Mouse (Mus musculus) adrenal gland, adult 2 months (tissue): ENCODE measurements around the gene Mark2. TPM values are rescaled to one million over a fixed set of nuclear protein-coding genes. Genes with fewer than 3 reads are reported as not detected.
"Not testable (repeated sequence)": the region's sequence is repeated elsewhere in the genome, so short reads cannot be mapped to it uniquely, and the experiment has no call there.

Source experiments
- DNase-seq: peaks from one replicate; pipeline ENCODE4 v3.0.0; 2021
- long read RNA-seq: library from polyadenylated mRNA; stranded (forward); transcript quantifications from one replicate; pipeline ENCODE4 v2.0.0, GENCODE M21; 2021
- polyA plus RNA-seq: library from polyadenylated mRNA; depleted of rRNA; stranded (reverse); fragments of >200 nt; gene quantifications from 2 replicates; pipeline ENCODE4 v1.2.3, GENCODE M21; 2012; rRNA removed
- total RNA-seq, 2 experiments: library from RNA; stranded (reverse); gene quantifications; 2 replicates each; pipeline ENCODE4 v1.2.3; 2021

The Mark2 gene
- 10 to 100 TPM; 70.2 to 71.5 TPM for total RNA-seq
- polyA plus RNA-seq, result 104 and 124 TPM in 2 replicates
- long read RNA-seq, full-length matches to known transcripts, result 49 of 72 reads
- long read RNA-seq, partial matches to known transcripts, result 5 of 72 reads
- long read RNA-seq, other reads (novel, unspliced or antisense), result 18 of 72 reads

DNA sequence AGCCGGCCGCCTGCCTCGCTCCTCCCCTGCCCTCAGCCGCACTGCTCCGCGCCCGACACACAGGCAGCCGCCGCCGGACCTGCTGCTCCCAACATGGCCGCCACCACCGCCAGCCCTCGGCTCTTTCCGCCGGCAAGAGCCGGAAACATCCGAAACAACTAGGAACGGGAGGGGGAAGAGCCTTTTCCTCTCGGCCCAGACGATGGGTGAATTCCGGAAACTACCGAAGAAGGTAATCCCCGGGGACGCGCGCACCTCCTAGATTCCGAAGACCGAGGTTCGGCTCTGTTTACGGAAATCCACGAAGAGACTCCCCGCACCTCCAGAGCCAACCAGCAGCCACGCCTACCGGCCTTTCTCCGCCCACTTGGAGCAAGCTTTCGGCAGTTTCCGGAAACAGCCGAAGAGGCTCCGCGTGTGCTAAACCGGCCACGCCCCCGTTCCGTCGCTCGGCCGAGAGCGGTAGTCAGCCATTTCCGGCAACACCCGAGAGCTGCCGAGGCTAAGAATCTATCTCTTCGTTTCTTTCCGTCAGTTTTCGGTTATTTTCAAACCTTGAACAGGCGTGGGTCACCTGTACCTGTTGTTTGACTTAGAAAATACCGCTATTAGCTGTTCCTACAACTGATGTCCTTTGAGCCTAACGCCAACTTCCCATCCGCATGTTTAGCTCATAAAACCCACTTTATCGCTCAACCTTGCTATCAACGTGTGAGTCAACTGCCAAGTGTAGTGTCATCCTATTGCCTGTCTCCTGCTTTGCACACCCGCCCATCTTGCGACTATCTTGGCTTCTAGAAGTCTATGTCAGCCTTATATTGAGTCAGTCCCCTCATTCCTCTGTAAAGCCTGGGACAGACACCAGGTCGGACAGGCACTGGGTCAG, at the start of gene Mark2:
TSS of gene Mark2 (minus strand) at position 349 of the 886 bp plus-strand sequence.
- DNase-seq, result peak; percentile 98

DNA sequence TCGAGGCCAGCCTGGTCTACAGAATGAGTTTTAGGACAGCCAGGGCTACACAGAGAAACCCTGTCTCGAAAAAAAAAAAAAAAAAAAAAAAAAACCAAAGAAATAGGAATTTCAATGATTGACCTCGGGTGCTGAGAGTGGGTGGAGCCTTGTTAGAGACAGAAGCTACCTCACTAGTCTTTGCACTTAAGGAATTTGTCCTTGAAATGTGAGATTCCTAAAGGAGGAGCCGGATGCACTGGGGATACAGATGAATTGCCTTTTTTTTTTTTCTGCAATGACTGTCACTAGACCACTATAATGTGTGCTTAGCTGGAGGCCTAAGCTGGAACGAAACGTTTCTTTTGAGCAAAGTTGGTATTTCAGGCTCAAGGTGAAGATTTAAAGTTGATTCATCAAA, 46.8 kb upstream of the Mark2 start:
- no peak for DNase-seq

DNA sequence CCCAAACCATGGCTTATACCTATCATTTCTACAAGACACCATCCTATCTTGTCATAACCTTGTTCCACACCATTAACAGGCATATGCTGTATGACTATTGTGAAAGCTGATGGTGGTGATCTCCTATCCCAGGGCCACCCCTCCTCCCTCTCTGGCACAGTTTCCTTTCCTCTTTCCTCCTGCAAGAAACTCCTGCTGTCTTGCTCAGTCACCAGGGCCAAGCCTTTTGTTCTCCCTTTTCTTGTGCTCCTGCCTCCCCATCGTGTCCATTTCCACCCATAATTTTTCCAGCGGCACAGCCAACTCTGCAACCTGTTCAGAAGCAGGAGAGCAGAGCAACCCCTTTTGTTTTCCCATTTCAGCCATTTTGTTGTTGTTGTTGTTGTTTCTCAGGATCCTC, 44.4 kb upstream of the Mark2 start:
- no peak for DNase-seq

DNA sequence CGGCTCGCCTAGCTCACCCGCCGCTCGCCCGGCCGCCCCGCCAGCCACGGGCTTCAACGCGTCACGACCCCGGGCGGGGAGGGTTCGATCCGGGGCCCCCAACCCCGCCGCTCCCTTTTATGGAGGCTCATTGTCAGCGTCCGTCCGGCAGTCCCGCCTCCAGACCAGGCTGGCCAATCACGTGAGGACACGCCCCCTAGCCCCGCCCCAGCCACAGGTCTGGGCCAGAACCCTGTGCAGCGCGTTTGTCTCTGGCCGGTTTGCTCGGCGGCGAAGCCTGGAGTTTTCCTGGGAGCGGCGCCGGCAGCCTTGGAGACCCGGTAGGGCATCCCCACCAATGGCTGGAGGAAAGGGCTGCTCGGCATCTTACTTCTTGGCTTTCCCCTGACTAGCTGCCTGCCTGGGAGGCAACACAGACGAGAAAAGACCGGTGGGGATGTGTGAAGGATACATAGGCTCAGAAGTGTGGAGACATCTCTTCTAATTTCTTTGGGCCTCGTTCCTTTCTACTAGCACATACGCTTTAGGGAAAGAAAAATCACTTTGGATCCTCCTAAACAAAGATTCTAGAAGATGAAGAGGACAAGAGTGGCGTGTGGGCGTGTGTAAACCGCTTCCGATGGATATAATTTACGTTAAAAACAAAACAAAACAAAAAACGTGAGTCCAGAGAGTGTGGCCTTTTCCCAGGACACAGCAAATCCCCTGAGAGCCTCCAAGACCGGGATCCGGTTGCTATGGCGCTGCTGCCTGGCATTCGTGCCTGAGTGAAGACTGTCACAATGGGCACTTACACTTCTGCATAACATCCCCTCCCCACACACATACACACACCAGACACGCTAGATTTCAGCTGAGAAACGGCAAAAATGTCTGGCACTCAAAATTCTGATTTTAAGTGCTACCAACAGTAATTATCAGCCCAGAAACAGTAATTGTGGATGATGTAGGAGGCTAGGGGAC, 41.5 kb upstream of the Mark2 start, which contains the start of gene Spindoc:
TSS of gene Spindoc (minus strand) at position 92 of the 963 bp plus-strand sequence.
- DNase-seq, result peak; percentile 99

DNA sequence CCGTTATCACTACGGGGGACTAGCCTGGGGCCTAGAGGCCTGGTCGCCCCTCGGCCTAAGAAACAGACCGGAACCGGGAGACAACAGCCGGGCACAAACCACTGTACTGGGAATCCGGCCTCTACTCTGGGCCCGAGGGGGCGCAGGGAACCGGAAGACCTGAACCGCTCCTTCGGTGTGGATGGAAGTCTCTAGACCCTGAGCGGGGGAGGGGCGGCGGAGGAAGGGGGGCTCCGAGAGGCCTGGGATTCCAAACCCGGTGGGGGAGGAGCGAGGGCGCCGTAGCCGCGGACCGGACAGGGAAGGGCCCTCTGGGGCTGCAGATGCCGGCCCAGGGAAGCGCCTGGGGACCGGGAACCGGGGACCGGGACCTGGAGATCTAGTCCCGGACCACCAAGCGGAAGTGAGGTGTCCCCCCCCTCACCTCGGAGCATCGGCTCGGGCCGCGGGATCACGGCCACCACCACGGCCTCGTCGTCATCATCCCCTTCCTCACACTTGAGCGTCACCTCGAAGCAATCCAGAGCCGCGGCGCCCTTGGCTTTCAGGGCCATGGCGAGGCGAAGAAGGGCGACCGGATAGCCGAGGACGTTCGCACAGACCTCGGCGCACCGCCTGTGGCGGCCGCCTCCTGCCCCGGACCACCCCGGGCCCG, 40.7 kb upstream of the Mark2 start:
- DNase-seq, result peak; percentile 75

DNA sequence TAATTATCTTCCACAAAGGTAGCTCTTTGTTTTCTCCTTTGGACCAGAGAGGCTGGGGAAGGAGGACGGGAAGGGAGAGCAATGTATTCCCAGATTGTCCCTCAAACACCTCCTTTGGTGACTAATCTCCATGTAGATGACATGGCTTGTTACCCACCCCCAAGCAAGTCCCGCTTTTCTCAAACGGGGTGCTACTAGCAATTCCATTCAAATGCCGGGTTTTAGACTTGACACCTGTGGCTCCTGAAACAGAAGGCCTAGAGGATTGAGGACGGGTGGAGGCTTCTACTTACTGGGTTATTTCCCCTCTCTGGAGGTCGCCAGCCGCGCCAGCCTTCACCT, 40.2 kb upstream of the Mark2 start:
- DNase-seq, result no peak

DNA sequence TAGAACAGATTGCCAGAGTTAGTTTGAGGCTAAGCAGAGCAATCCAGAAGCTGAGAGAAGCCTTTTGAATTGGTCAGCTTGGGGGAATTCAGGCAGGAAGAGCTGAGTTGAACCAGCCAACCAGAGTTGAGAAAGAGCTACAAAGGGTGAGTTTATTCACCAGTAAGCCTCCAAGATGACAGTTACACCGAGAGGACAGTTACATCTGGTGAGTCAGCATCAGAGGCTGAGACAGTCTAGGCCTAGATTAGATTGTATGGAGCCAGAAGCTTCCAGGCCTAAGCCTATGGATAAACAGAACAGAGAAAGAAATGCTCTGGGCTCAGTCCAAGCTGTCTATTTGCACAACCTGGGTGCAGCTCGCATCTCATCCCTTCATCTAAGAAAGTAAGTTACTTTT, 36.0 kb upstream of the Mark2 start:
- no peak for DNase-seq

DNA sequence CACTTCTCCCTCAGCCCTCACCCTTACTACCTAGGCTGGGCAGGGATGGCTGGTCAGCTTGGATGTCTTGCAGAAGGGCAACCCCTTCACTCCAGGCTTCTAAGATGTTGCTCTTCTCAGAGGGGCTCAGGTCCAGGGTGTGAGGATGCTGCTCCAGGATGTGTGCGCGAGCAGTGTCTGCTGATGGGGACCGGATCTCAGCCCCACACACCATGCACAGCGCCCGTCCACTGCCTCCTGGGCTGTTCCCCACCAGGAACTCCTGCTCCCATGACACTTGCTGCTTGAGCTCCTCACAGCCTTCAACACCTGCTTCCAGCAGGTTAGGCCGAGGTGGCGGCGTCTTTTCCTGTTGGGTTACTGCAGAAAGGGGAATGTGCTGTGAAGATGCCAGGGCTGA, 32.8 kb upstream of the Mark2 start:
- DNase-seq, result no peak

DNA sequence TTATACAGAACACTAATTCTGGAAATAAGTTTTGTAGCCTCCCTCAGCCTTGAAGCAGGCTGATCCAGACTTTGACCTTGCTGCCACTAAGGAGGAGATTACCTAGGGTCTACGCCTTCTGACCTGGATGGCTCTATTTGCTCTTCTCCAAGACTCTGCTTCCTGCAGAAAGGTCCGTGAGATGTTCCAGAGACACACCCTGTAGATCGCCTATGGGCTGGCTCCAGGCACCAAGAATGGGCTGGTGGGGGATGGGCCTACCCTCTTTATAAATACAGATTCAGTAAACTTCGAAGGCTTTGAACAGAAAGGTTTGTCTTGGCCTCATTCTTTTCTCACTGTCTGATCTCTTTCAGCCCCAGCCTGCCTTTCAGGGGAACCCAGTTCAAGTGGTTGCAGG, 27.8 kb upstream of the Mark2 start:
- DNase-seq, result not testable (repeated sequence)

DNA sequence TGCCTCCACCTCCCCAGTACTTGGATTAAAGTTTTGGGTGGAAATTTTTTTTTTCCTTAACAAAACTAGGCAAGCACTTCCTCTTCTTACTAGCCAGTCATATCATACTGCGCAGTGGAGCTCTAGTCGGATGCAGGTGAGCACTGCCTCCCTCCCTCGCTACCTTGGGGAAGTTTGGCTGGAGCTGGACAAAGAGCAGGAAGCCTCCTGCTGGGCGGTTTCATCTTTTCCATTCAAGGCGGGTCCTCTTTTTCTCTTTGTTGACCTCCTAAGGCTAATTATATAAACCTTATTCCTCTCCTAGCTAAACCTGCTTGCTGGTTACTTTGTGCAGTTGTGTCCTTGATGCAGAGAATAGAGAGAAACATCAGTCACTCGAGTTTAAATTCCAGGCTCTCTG, 12.0 kb upstream of the Mark2 start:
- no peak for DNase-seq

DNA sequence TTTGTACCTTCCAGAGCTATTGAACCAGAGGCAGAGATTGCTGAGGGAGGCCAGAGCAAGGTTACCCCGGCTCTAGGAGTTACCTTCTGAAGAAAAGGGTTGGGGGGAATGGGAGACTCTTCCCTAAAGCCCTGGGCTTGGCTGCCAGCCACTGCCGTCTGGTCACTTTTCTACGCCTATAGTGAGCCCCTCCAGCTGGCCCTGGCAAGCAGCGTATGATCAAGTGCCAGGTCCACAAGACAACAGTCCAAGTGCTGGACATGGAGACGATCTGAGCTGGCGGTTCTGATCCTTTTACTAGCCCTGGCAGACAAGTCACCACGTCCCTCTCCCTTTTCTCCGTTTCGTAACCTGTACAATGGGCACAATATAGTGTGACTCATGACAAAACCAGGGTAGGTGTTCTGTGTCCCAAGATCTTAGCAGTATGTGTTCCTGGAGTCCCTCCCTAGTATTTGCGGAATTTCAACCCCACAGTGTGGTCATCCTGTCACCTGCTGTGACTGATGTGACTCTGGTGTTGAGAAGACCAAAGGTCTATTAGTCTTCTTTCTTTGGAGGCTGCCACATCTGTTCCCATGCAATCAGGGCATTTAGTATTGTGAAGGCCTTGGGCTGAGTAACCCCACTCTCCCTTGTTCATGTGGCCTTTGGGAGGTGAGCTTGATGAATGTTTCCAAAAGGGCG, 11.3 kb upstream of the Mark2 start:
- no peak for DNase-seq

DNA sequence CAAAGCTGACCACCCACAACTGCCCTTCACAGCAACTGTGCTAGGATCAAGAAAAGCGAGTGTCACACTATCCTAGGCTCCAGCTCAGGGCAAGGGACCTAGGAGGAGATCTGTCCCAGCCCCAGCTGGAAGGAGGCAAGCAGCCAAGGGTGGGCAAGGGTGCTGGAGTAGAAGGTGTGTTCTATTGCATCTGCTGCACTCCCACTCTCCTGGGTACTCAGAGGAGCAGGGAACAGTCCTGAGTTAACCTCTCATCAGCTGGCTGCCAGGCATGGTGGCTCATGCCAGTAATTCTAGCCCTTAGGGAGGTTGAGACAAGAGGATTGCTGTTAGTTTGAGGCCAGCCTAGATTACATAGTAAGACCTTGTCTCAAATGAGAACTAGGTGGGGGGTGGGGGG, 8.3 kb upstream of the Mark2 start:
- peak; percentile 33 for DNase-seq

DNA sequence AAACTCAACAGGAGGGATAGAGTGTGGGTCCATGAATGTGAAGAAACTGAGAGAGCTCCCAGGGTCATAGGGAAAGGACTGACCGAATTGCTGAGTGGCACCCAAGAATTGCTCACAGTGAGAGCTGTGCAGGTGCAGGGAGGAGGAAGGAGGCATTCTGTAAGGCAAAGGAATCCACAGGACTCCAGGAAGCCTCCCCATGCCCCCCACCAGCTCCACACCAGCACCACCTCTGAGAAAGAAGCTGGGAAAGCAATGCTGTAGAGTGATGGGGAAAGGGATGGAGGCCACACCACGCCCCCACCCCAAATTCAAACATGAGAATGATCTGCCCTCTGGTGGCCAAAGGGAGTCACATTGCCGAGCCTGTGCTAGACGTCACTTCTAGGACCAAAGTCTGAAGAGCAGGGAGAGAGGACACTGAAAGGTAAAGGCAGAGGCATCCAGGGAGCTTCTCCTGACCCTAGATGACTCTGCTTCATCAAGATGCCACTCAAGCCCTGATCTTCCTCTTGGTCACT, 3.6 kb upstream of the Mark2 start:
- peak; percentile 35 for DNase-seq

DNA sequence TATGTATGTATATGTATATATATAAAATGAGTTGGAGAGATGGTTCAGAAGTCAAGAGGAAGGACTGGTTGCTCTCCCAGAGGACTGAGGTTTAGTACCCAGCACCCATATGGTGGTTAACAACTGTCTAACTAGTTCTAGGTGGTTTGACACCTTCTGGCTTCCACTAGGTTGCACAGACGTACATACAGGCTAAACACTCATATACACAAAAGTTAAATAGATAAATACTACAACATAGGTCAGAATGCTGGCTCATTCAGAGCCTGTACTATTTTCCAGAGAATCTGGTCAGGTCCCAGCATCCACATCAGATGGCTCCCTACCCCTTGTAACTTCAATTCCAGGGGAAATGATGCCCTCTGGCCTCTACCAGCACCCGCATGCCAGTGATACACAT, 986 bp upstream of the Mark2 start:
- no peak for DNase-seq

DNA sequence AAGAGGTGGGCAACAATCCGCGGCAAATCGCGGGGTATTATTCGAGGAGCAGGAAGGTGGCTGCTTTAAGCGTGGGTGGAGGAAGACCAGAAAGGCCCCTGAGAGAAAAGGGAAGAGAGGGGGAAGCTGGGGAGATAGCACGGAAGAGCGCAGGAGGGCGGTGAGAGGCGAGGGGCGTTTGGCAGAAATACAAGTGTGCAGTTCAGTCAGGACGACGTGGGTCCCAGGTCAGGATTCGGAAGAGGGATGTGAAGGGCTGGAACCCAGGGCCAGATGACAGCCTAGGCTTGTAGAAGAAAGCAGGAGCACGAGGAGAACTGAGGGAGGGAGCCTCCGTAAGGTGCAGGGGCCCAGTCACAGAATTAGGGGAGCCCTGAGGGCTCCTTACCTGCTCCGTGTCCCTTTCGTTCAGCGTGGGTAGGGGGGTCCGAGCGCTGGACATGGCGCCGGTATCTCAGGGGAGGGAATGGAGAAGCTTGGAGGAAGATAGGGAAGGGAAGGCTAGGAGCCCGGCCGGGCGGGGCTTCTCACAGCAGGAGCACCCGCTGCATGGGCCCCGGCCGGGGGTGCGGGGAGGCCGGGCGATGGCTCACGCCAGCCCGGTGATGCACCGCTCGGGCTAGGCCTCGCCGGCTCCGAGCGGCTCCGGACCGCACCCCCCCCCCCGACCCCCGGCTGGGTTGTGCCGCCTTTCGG, 732 bp downstream of the Mark2 start:
- DNase-seq, result no peak

DNA sequence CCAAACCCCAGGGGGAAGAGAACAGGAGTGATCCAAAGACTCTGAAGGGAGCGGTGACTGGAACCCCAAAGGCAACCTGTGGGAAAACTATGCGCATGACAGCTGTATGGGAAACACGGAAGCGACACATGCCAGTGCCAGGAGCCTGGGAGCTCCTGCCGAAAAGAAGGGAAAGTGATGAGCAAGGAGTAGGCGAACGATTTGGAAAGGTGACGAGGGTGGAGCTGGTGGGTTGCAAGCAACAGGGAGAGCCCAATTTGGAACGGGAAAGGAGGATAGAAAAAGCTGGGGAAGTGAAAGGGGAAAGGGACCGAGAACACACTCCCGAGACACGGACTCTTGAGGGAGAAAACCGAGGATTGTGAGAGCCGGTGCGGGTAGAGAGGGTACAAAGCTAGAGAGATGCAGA, 1.3 kb downstream of the Mark2 start:
- DNase-seq, result peak; percentile 53

DNA sequence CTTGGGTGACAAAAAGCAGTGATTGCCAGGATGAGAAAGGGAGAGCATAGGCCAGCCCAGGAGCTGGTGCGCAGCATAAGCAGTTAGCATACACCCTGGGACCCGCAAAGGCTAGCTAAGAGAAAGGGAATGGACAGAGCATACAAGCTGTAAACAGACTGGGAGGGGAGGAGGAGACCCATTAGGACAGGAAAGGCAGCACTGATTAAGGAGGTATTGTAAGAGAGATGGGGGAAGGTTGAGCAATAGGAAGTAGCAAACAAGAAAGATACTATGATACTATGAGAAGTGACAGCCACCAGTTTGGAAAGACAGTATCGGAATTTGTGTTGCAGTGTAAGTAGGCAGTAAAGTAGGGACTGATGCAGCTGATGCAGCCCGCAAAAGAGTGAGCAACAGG, 1.8 kb downstream of the Mark2 start:
- peak; percentile 15 for DNase-seq

DNA sequence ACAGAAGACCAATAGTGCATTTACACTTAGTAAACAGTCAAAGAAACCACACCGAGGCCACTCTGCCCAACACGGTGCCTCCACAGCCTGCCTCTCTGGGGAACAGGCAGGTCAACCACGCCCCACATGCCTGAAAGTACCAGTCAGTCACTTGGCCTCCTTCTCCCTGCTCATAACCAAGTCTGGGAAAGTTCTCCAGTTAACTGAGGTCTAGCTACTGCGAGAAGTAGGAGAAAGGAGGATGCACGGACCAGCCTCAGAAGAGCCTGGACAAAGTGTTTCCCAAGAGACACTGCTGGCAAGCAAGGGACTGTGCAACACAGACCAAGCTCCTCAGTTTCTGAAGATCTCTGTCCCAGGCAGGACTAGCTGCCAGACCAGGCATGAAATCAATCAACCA, 2.6 kb downstream of the Mark2 start:
- peak; percentile 70 for DNase-seq

DNA sequence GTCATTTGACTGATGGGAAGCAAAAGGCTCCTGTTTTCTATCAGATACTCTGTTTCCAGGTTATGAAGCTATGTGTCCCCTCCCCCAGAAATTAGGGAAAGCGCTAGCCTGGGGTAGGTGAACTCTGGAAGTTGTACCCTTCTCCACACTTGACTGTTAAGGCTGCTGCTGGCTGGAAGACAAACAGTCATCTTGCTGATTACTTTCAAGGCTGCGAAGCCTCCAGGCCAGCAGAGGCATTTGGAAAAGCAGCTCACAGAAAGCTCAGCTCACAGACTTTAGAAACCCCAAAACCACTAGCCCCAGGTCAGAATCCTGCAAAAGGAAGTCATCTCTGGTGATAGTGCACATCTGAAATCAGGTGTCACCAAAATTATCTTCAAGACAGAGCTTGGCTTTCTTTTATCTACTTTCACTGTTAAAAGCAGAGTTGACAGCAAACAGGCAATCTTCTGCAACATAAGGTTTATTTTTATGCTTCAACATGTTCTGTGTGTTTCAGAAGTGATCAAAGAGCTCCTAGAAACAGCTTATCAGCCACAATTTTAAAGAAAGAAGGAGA, 3.8 kb downstream of the Mark2 start:
- peak; percentile 45 for DNase-seq

DNA sequence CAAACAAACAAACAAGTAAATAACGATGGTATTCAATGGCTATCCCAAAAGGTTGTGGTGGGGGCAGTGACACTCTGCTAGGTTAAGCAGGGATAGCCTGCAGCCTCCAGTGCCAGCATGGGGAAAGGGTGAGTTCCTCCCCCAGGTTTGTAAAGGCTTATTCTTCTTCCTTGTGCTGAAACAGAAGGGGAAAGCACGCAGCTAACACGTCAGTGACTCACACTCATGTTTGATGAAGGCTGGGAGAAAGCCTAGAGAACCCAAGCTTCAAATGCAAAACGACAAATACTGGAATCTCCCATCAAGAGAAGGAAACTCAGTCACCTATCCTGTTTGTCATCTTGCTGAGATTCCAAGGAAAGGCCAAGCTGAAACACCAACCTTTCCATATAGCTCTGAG, 6.0 kb downstream of the Mark2 start:
- DNase-seq, result no peak
